ENCODE assay signal across 28 mouse cellular contexts in the genomic region with DNA sequence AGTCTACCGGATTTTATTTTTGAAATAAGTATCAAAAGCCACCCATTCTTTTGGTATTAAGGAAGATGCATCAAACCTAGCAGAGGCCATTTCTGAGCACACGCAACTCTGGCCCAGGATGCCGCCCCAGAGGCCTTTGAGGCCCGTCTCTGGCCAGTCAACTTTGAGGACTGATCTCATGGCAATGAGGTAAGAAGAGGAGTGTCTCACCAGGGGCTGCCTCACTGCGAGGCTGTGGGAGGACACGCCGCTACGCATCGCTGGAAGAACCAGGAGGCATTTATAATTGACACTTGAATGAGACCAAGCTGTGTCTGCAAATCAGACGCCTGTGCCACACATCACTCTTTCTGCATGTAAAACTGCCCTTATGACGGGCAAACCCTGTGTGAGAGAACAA. TPM values are rescaled to one million over a fixed set of nuclear protein-coding genes. Genes with fewer than 3 reads are reported as not detected.
"Had no signal": no experiment of that assay in that cellular context is flagged by ENCODE, and none has a peak within 500 bp of the region (broad histone marks: within the 10 kb centered on the region; RNA-seq: fewer than 3 reads in every experiment).

No protein-coding gene starts in this region.

- DNase-seq: gastrocnemius, postnatal 14 days; gastrocnemius, postnatal 36 days; heart, adult 11 months; heart, adult 2 months; heart, postnatal 14 days; heart, postnatal 36 days; kidney, adult 11 months; kidney, adult 8-10 months; kidney, postnatal 14 days; layer of hippocampus, adult 9-11 months; liver; liver, embryonic 13.5 days; liver, postnatal 0 days had no signal

- H3K27ac ChIP-seq: heart, adult 2 months; heart, embryonic 13.5 days; heart, embryonic 15.5 days; hindbrain, embryonic 13.5 days; hindbrain, embryonic 15.5 days; hindbrain, postnatal 0 days; left cerebral cortex, adult 2 months; limb, embryonic 10.5 days; limb, embryonic 12.5 days; liver, embryonic 13.5 days; liver, embryonic 15.5 days had no signal

- H3K4me2 ChIP-seq: heart, embryonic 11.5 days; heart, embryonic 13.5 days; heart, embryonic 15.5 days; hindbrain, embryonic 13.5 days; hindbrain, embryonic 15.5 days; limb, embryonic 12.5 days; liver, embryonic 11.5 days; liver, embryonic 13.5 days; liver, embryonic 15.5 days had no signal

- H3K9me3 ChIP-seq: heart, embryonic 13.5 days; heart, embryonic 15.5 days; hindbrain, embryonic 13.5 days; hindbrain, embryonic 15.5 days; limb, embryonic 10.5 days; limb, embryonic 12.5 days; liver, embryonic 13.5 days; liver, embryonic 15.5 days had no signal

- H3K9ac ChIP-seq: heart, embryonic 13.5 days; heart, embryonic 15.5 days; hindbrain, embryonic 13.5 days; hindbrain, embryonic 15.5 days; limb, embryonic 12.5 days; liver, embryonic 13.5 days; liver, embryonic 15.5 days; liver, postnatal 0 days had no signal

- H3K4me1 ChIP-seq: heart, embryonic 13.5 days; heart, embryonic 15.5 days; limb, embryonic 10.5 days; limb, embryonic 12.5 days; liver, embryonic 13.5 days; liver, embryonic 15.5 days had no signal

- H3K36me3 ChIP-seq: heart, embryonic 13.5 days; heart, embryonic 15.5 days; hindbrain, embryonic 13.5 days; hindbrain, embryonic 15.5 days; limb, embryonic 10.5 days; limb, embryonic 12.5 days; liver, embryonic 13.5 days; liver, embryonic 15.5 days had no signal

- H3K4me3 ChIP-seq: heart, adult 2 months; heart, embryonic 13.5 days; heart, embryonic 15.5 days; hindbrain, embryonic 13.5 days; hindbrain, embryonic 15.5 days; left cerebral cortex, adult 2 months; limb, embryonic 10.5 days; limb, embryonic 12.5 days; liver, embryonic 13.5 days; liver, embryonic 15.5 days had no signal

- ATAC-seq: hindbrain, postnatal 0 days; intestine, embryonic 16.5 days; liver, postnatal 0 days had no signal

- H3K27me3 ChIP-seq: heart, embryonic 15.5 days; hindbrain, embryonic 13.5 days; hindbrain, embryonic 15.5 days; limb, embryonic 12.5 days; liver, embryonic 13.5 days; liver, embryonic 15.5 days had no signal

RNA-seq across cellular contexts. Expression of a gene that starts 45.0 kb away (rescaled TPM):
- total RNA-seq: gastrocnemius, adult 18-20 months; gastrocnemius, adult 8-10 months; heart, postnatal 14 days; heart, postnatal 36 days; hematopoietic stem cell, adult 5-6 weeks had no signal
- polyA plus RNA-seq: heart, embryonic 11.5 days; heart, embryonic 15.5 days; limb, embryonic 10.5 days; limb, embryonic 12.5 days; liver, embryonic 13.5 days; liver, embryonic 15.5 days; liver, postnatal 0 days had no signal
